Mouse (Mus musculus) myocyte (in vitro differentiated cells): ENCODE results near the gene Lpcat3. TPM values are rescaled to one million over a fixed set of nuclear protein-coding genes. Genes with fewer than 3 reads are reported as not detected.

ENCODE experiments used
- H3K27me3 ChIP-seq: one replicate; pipeline ENCODE4 v1.6.1; 2011; ENCODE audit not compliant: control insufficient read depth, insufficient read depth, insufficient read length
- H3K36me3 ChIP-seq: one replicate; pipeline ENCODE4 v1.6.1; 2011; ENCODE audit not compliant: control insufficient read depth, insufficient read depth
- H3K4me2 ChIP-seq: one replicate; pipeline ENCODE4 v1.6.1; 2011; ENCODE audit warnings: low read depth, control low read depth
- H3K4me3 ChIP-seq: one replicate; pipeline ENCODE4 v1.5.1; 2011; ENCODE audit warnings: mild to moderate bottlenecking, control low read depth, moderate library complexity
- H3K79me2 ChIP-seq: one replicate; pipeline ENCODE4 v1.6.1; 2011; ENCODE audit not compliant: control insufficient read depth, insufficient read depth
- H3ac ChIP-seq: one replicate; pipeline ENCODE4 v1.6.1; 2011; ENCODE audit not compliant: control insufficient read depth, insufficient read length
- CEBPB ChIP-seq: IDR thresholded peaks from 2 replicates; pipeline ENCODE4 v1.6.1; 2011; ENCODE audit warnings: mild to moderate bottlenecking, moderate library complexity; ENCODE audit not compliant: poor library complexity, insufficient read depth, severe bottlenecking
- E2F4 ChIP-seq: IDR thresholded peaks from one replicate; pipeline ENCODE4 v1.6.1; 2011; ENCODE audit warnings: mild to moderate bottlenecking, control low read depth, moderate library complexity; ENCODE audit not compliant: insufficient read depth
- MAX ChIP-seq: IDR thresholded peaks from one replicate; pipeline ENCODE4 v1.6.1; 2011; ENCODE audit warnings: low read depth, mild to moderate bottlenecking, control low read depth
- MYOD1 ChIP-seq, 3 experiments: IDR thresholded peaks; one replicate each; pipeline ENCODE4 v1.6.1; 2011; ENCODE audit warnings: control low read depth in 2 of 3, low read depth in 2 of 3, mild to moderate bottlenecking in 2 of 3, moderate library complexity in 1 of 3; ENCODE audit not compliant: insufficient read length in 2 of 3, control insufficient read depth in 1 of 3
- MYOG ChIP-seq, 3 experiments: IDR thresholded peaks; one replicate each; pipeline ENCODE4 v1.6.1; 2011; ENCODE audit warnings: control low read depth in 2 of 3, low read depth in 2 of 3, mild to moderate bottlenecking in 2 of 3; ENCODE audit not compliant: insufficient read length in 2 of 3, control insufficient read depth in 1 of 3, insufficient read depth in 1 of 3
- POLR2A ChIP-seq: IDR thresholded peaks from one replicate; pipeline ENCODE4 v1.6.1; 2011; ENCODE audit warnings: low read depth, mild to moderate bottlenecking, control low read depth, moderate library complexity; ENCODE audit not compliant: insufficient read length
- POLR2AphosphoS2 ChIP-seq: IDR thresholded peaks from one replicate; pipeline ENCODE4 v1.6.1; 2011; ENCODE audit warnings: low read depth, control low read depth; ENCODE audit not compliant: insufficient read length
- REST ChIP-seq: IDR thresholded peaks from one replicate; pipeline ENCODE4 v1.6.1; 2011; ENCODE audit warnings: mild to moderate bottlenecking, control low read depth, moderate library complexity; ENCODE audit not compliant: insufficient read depth, insufficient read length
- SRF ChIP-seq: IDR thresholded peaks from one replicate; pipeline ENCODE4 v1.6.1; 2011; ENCODE audit warnings: low read depth; ENCODE audit not compliant: control insufficient read depth, insufficient read length
- TCF12 ChIP-seq: IDR thresholded peaks from one replicate; pipeline ENCODE4 v1.6.1; 2011; ENCODE audit warnings: mild to moderate bottlenecking, control low read depth; ENCODE audit not compliant: poor library complexity, insufficient read depth, severe bottlenecking
- TCF3 ChIP-seq: IDR thresholded peaks from one replicate; pipeline ENCODE4 v1.6.1; 2011; ENCODE audit warnings: low read depth, control low read depth; ENCODE audit not compliant: insufficient read length
- USF1 ChIP-seq: IDR thresholded peaks from one replicate; pipeline ENCODE4 v1.6.1; 2011; ENCODE audit warnings: low read depth, mild to moderate bottlenecking, control low read depth, moderate library complexity
- polyA plus RNA-seq: library from polyadenylated mRNA; unstranded; fragments of >200 nt; fragmentation: generic; extraction: Trizol; gene quantifications from one replicate; pipeline ENCODE4 v1.2.1, GENCODE M21; 2012; ENCODE audit warnings: missing spikeins

The Lpcat3 gene
- polyA plus RNA-seq, 1 experiment = 138 TPM

- TF ChIP-seq E2F4 (no peak), MYOD1 (IDR thresholded peaks at IDR 0.05; ENCODE audit: control insufficient read depth in 1 of 3, insufficient read length in 2 of 3, low read depth in 2 of 3) (no peak)
- no peaks in the 10 kb centered on the region for H3K36me3 ChIP-seq
- no peak overlapping the region for H3K4me3 ChIP-seq
- H3K4me2 ChIP-seq = no peak overlapping the region
- H3K79me2 ChIP-seq = no peaks in the 10 kb centered on the region
- H3K27me3 ChIP-seq = no peaks in the 10 kb centered on the region
- no peak overlapping the region for H3ac ChIP-seq
Measured at GRCm38 (mm10) chr6:124729850-124730705, 67.3 kb downstream of the Lpcat3 start.

GRCm38 (mm10) chr6:124731038-124731437 lies 68.2 kb downstream of the Lpcat3 start:
- no peaks in the 10 kb centered on the region for H3K27me3 ChIP-seq
- no peak overlapping the region for H3K4me2 ChIP-seq
- H3K4me3 ChIP-seq = no peak overlapping the region
- no peaks in the 10 kb centered on the region for H3K79me2 ChIP-seq
- no peaks in the 10 kb centered on the region for H3K36me3 ChIP-seq
- TF ChIP-seq TCF3 (no peak), SRF (no peak), TCF12 (no peak), REST (no peak), MYOG (IDR thresholded peaks at IDR 0.05; ENCODE audit: control insufficient read depth in 1 of 3, insufficient read depth in 1 of 3, insufficient read length in 2 of 3, low read depth in 2 of 3) (no peak), USF1 (no peak), MYOD1 (IDR thresholded peaks at IDR 0.05; ENCODE audit: control insufficient read depth in 1 of 3, insufficient read length in 2 of 3, low read depth in 2 of 3) (no peak), CEBPB (no peak), E2F4 (no peak), POLR2AphosphoS2 (no peak), MAX (no peak), POLR2A (no peak)
- no peak overlapping the region for H3ac ChIP-seq

DNA sequence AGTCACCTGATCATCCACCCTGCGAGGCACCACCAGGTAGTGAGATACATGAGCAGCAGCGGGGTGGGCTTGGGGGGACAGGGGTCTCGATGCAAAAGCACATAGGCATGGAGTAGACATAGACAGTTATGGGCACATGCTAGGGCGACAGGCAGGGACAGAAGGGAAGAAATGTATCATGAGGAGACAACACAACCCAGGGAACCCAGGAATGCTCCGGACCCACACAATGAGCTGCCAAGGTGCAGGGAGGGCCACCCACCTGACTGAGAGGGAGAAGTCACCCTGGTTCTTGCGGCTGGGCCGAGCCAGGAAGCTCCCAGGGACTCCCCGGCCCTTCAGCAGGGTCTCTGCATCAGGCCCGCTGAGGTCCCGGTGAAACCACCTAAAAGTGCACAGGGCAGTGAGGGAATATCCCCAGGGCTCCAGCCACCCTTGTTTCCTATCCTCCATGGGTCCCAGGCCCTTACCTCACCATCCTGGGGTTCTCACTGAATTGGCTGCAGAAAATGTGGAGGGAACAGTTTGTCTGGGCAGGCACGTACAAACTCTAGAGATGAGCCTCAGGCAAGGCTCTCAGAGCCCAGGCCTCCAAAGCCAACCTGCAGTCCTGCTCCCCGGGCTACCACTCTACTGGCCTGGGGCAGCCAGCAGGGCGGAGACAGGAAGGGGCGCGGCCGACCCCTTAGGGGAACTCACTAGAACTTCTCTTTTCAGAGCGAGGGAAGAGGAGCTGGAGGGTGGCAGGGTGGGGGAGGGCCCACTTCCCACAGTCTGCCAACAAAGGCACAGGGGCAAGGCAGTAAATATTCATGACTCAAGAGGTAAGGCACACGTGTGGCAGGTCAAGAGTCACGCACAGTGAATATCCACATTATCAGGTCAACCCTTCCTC lies 69.9 kb downstream of the Lpcat3 start:
- no peak overlapping the region for H3K4me3 ChIP-seq
- TF ChIP-seq TCF12 (no peak), MYOG (IDR thresholded peaks at IDR 0.05; ENCODE audit: control insufficient read depth in 1 of 3, insufficient read depth in 1 of 3, insufficient read length in 2 of 3, low read depth in 2 of 3) (no peak), SRF (no peak), USF1 (no peak), MYOD1 (IDR thresholded peaks at IDR 0.05; ENCODE audit: control insufficient read depth in 1 of 3, insufficient read length in 2 of 3, low read depth in 2 of 3) (no peak), CEBPB (no peak), E2F4 (no peak), POLR2AphosphoS2 (no peak), TCF3 (no peak), MAX (no peak), REST (no peak), POLR2A (no peak)
- no peaks in the 10 kb centered on the region for H3K79me2 ChIP-seq
- no peaks in the 10 kb centered on the region for H3K27me3 ChIP-seq
- H3ac ChIP-seq = no peak overlapping the region
- H3K36me3 ChIP-seq = no peaks in the 10 kb centered on the region
- no peak overlapping the region for H3K4me2 ChIP-seq

GRCm38 (mm10) chr6:124734417-124734816 lies 71.6 kb downstream of the Lpcat3 start:
- TF ChIP-seq POLR2AphosphoS2 (no peak), USF1 (no peak), MYOD1 (IDR thresholded peaks at IDR 0.05; ENCODE audit: control insufficient read depth in 1 of 3, insufficient read length in 2 of 3, low read depth in 2 of 3) (no peak), SRF (no peak), CEBPB (no peak), MYOG (IDR thresholded peaks at IDR 0.05; ENCODE audit: control insufficient read depth in 1 of 3, insufficient read depth in 1 of 3, insufficient read length in 2 of 3, low read depth in 2 of 3) (no peak), MAX (no peak), E2F4 (no peak), POLR2A (no peak), REST (no peak), TCF12 (no peak), TCF3 (no peak)
- no peak overlapping the region for H3ac ChIP-seq
- no peak overlapping the region for H3K4me3 ChIP-seq
- no peak overlapping the region for H3K4me2 ChIP-seq
- no peaks in the 10 kb centered on the region for H3K79me2 ChIP-seq
- H3K27me3 ChIP-seq = no peaks in the 10 kb centered on the region
- H3K36me3 ChIP-seq = no peaks in the 10 kb centered on the region
